Mouse (Mus musculus): ENCODE results near the gene Ctnnd2. TPM values are rescaled to one million over a fixed set of nuclear protein-coding genes. Genes with fewer than 3 reads are reported as not detected.

Gene Ctnnd2
- polyA plus RNA-seq, 1 experiment from 2014 or later, result 0.91 TPM

GRCm38 (mm10) chr15:31063734-31064133 is 891.3 kb downstream of the Ctnnd2 start:
- no peak overlapping the region for H3K4me3 ChIP-seq
- H3K9ac ChIP-seq, result no peak overlapping the region
- no peak overlapping the region for H3K27ac ChIP-seq (replicated peaks)
- no peaks in the 10 kb centered on the region for H3K27me3 ChIP-seq (replicated peaks)
- no peaks in the 10 kb centered on the region for H3K9me3 ChIP-seq
- no peaks in the 10 kb centered on the region for H3K36me3 ChIP-seq
- 53% methylated on average over 3 of the region's 3 CpGs for WGBS
- ATAC-seq (ENCODE audit: extremely low read depth, insufficient number of reproducible peaks, low FRiP score, low TSS enrichment), result no peak
- H3K4me1 ChIP-seq, result no peaks in the 10 kb centered on the region
- H3K4me2 ChIP-seq, result no peak overlapping the region

GRCm38 (mm10) chr15:31068127-31068526 is 895.7 kb downstream of the Ctnnd2 start:
- WGBS, result 68% methylated on average over 2 of the region's 2 CpGs
- ATAC-seq (ENCODE audit: extremely low read depth, insufficient number of reproducible peaks, low FRiP score, low TSS enrichment), result no peak

DNA sequence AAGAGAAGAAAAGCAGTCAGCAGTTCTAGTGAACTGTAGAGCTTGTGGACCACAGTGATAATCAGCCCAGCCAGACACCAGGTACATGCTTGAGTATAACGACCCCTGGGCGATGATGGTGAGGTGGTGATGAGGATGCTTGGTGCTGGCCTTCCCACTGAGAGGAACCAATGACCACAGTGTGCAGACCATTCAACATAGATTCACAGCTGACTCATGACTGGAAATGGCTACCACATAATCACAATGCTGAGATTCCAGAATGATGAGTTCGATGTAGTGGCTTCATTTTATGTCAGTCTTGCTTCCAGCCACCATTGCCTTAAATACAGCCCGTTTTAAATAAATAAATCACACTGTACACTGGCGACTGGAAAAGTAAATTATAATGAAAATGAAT is 897.9 kb downstream of the Ctnnd2 start:
- no peak for ATAC-seq (ENCODE audit: extremely low read depth, insufficient number of reproducible peaks, low FRiP score, low TSS enrichment)
- H3K4me1 ChIP-seq, result no peaks in the 10 kb centered on the region
- H3K27ac ChIP-seq (replicated peaks), result no peak overlapping the region
- H3K9me3 ChIP-seq, result no peaks in the 10 kb centered on the region
- 75% methylated on average over 5 of the region's 5 CpGs for WGBS
- H3K36me3 ChIP-seq, result no peaks in the 10 kb centered on the region
- no peaks in the 10 kb centered on the region for H3K27me3 ChIP-seq (replicated peaks)
- H3K4me2 ChIP-seq, result no peak overlapping the region
- H3K9ac ChIP-seq, result no peak overlapping the region
- no peak overlapping the region for H3K4me3 ChIP-seq

More at GRCm38 (mm10) chr15:31068127-31068526, 895.7 kb downstream of the Ctnnd2 start:
- no peaks in the 10 kb centered on the region for H3K27me3 ChIP-seq (replicated peaks)
- H3K4me3 ChIP-seq, result no peak overlapping the region
- H3K9ac ChIP-seq, result no peak overlapping the region
- no peaks in the 10 kb centered on the region for H3K9me3 ChIP-seq
- H3K36me3 ChIP-seq, result no peaks in the 10 kb centered on the region
- H3K4me1 ChIP-seq, result no peaks in the 10 kb centered on the region
- H3K27ac ChIP-seq (replicated peaks), result no peak overlapping the region
- H3K4me2 ChIP-seq, result no peak overlapping the region
